Mouse (Mus musculus) erythroblast, embryonic 14.5 days (primary cell): ENCODE measurements around the gene Jaml.

ENCODE experiments used
- GATA1 ChIP-seq: IDR thresholded peaks from 2 replicates; pipeline ENCODE4 v1.6.1; 2012; ENCODE audit warnings: low read length, inconsistent platforms, mixed read lengths
- TAL1 ChIP-seq: IDR thresholded peaks from 3 replicates; pipeline ENCODE4 v1.6.1; 2012; ENCODE audit warnings: low read length, inconsistent platforms, mixed read lengths

DNA sequence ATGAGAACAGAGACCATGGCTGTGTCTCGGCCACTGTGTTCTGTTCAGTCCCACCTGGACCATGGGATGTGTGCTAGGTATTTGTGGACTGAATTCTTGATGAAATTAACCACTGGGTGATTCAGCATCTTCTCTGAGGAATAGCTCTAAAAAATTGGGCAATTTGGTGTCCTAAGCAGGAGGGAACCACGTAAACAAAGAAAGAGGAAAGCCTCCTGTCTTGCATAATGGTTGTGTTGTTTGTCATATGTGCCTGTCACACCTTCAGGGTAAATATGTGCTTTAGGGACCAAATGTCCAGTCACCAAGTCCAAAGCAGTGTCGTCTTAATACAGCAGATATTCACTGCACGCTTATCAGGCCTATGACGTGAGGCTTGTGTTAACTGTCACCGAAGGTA is 14.6 kb upstream of the Jaml start:
- TF ChIP-seq TAL1: no peak
- TF ChIP-seq GATA1: no peak
